Mouse (Mus musculus) megakaryocyte, adult 5-6 weeks (primary cell): ENCODE data around the gene Urad. TPM values are rescaled to one million over a fixed set of nuclear protein-coding genes. Genes with fewer than 3 reads are reported as not detected.

Experiments used
- ATAC-seq: 2 replicates; pipeline ENCODE4 v1.8.0; 2016; ENCODE audit warnings: mild to moderate bottlenecking, inconsistent platforms; ENCODE audit not compliant: poor library complexity, severe bottlenecking
- total RNA-seq, 2 experiments: library from RNA; stranded (forward) in 1 of 2; stranded (reverse) in 1 of 2; fragments of 153-499, 151-499 nt in 1 of 2; fragments of 221-1000, 200-1000 nt in 1 of 2; gene quantifications; 2 replicates each; pipeline versions ENCODE4 v1.2.3 to v1.2.4; 2015 to 2017

Urad gene
- total RNA-seq, 2 experiments from 2014 or later: not detected

GRCm38 (mm10) chr5:147270673-147271655 is 51.3 kb downstream of the Urad start:
- ATAC-seq: no peak

GRCm38 (mm10) chr5:147269926-147270672 is 52.1 kb downstream of the Urad start, which contains the start of gene Pdx1:
Pdx1 (plus strand) TSS chr5:147269959.
- ATAC-seq: no peak

GRCm38 (mm10) chr5:147269371-147269770 is 52.9 kb downstream of the Urad start:
- no peak for ATAC-seq

- ATAC-seq: no peak
Measured at GRCm38 (mm10) chr5:147268728-147269127, 53.5 kb downstream of the Urad start.

DNA sequence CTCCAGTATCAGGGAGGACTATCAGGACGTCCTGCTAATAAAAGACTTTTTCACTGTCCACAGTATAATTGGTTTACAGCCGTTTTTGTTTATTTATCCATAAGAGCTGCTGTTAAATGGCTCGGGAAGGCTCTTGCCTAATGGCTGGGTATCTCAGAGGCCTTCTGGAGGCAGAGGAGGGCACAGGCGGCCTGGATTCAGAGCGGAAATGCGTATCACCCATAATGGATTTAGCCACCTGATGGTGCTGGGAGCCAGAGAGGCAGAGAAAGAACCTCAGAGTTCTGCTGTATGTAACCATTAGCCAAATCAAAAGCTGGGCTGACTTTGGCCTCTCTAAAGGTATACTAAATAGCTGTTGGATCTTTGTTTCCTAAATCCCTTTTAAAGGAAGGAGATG is 54.8 kb downstream of the Urad start:
- no peak for ATAC-seq

Other genes with a start within 250 kb of the Urad start
- 5.0 and 6.8 TPM in 2 replicates for gene Lnx2, start 245.9 kb downstream of the Urad start, total RNA-seq (2015)
- gene Lnx2, start 245.9 kb downstream of the Urad start, total RNA-seq (2017): 9.7 and 10.4 TPM in 2 replicates
- 126 and 134 TPM in 2 replicates for gene Polr1d, start 245.4 kb downstream of the Urad start, total RNA-seq (2015)
- 107 and 113 TPM in 2 replicates for gene Polr1d, start 245.4 kb downstream of the Urad start, total RNA-seq (2017)
- gene Gsx1, start 133.7 kb downstream of the Urad start, total RNA-seq (2015): not detected in 2 replicates
- not detected in 2 replicates for gene Gsx1, start 133.7 kb downstream of the Urad start, total RNA-seq (2017)
- gene Pdx1, start 52.5 kb downstream of the Urad start, total RNA-seq (2015): not detected in 2 replicates
- gene Pdx1, start 52.5 kb downstream of the Urad start, total RNA-seq (2017): not detected in 2 replicates
- gene Cdx2, start 15.2 kb downstream of the Urad start, total RNA-seq (2015): not detected in 2 replicates
- gene Cdx2, start 15.2 kb downstream of the Urad start, total RNA-seq (2017): not detected in 2 replicates
- gene Flt3, start 78.0 kb upstream of the Urad start, total RNA-seq (2015): 8.1 TPM in 2 replicates
- 14.1 and 16.2 TPM in 2 replicates for gene Flt3, start 78.0 kb upstream of the Urad start, total RNA-seq (2017)
- gene Pan3, start 107.7 kb upstream of the Urad start, total RNA-seq (2015): 265 and 303 TPM in 2 replicates
- 129 and 148 TPM in 2 replicates for gene Pan3, start 107.7 kb upstream of the Urad start, total RNA-seq (2017)